Mouse (Mus musculus): Measurements from ENCODE around the gene Cenpl.

DNA sequence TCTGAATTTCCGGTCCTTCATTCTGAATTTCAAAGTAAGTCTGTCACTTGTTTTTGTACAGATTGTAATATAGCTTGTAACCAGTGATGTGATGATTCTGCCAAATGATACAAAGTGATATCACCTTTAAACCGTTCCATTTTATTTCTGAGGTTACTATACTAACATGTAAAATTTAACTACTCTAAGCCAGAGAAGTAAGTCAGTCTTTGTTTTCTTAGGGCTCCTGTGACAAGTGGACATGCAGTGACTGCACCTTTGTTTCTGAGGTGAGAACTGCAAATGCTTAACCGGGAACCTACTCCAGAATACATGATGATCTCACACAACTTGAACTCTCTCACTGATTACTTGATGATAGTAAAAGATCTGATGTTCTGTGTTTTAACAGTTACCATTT is 32.5 kb upstream of the Cenpl start:
- no peak for TF ChIP-seq CTCF (IDR thresholded peaks at IDR 0.05; ENCODE audit: low read depth)
- TF ChIP-seq EP300 (IDR thresholded peaks at IDR 0.05; ENCODE audit: low read depth): no peak
